Mouse (Mus musculus) C2C12 (cell line): ENCODE measurements at regions not wholly inside any gene's neighbourhood (a gene's known extent, or its start where the extent isn't known, plus 50 kb on each side); places are given as distances from the start of the nearest gene placed in this dataset.

Source experiments
- CEBPB ChIP-seq: IDR thresholded peaks from one replicate; pipeline ENCODE4 v1.6.1; 2011; ENCODE audit warnings: low read depth, mild to moderate bottlenecking, control low read depth, moderate library complexity
- CTCF ChIP-seq: IDR thresholded peaks from one replicate; pipeline ENCODE4 v1.5.1; 2011; ENCODE audit not compliant: control insufficient read depth, insufficient read depth, insufficient read length
- MAX ChIP-seq: IDR thresholded peaks from one replicate; pipeline ENCODE4 v1.6.1; 2011; ENCODE audit warnings: mild to moderate bottlenecking, control low read depth
- MYOG ChIP-seq: IDR thresholded peaks from one replicate; pipeline ENCODE4 v1.6.1; 2011; ENCODE audit not compliant: control insufficient read depth, insufficient read length; ENCODE audit errors: extremely low read depth
- USF1 ChIP-seq: IDR thresholded peaks from one replicate; pipeline ENCODE4 v1.6.1; 2011; ENCODE audit warnings: low read depth, mild to moderate bottlenecking, control low read depth, moderate library complexity

DNA sequence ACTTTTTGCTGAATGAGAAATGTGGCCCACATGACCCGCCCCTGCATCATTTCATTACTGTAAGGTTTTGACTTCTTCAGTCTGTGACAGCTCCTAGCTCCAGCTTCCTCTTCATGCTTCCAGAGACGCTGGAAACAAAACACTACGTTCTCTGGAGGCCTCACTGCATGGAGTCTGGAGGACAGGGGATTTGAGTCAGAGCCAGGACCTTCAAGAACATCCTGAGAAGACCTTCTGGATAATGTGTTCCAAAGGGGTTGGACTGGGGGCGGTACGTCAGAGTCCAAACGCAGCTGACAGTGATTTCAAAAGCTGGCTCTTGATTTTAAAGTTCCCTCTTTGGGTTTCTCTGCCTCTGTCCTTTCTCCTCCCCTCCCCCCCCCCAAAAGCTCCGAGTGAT, 108.5 kb downstream of the Dact1 start:
- no peak for TF ChIP-seq CTCF
- TF ChIP-seq MAX, result no peak
- TF ChIP-seq USF1, result no peak
- no peak for TF ChIP-seq CEBPB
- no peak for TF ChIP-seq MYOG
